Mouse (Mus musculus) layer of hippocampus, adult 9-11 months (tissue): ENCODE data around the gene Pgm1.

ENCODE experiments used
- DNase-seq: peaks from one replicate; pipeline ENCODE4 v3.0.0; 2022

Pgm1 gene

DNA sequence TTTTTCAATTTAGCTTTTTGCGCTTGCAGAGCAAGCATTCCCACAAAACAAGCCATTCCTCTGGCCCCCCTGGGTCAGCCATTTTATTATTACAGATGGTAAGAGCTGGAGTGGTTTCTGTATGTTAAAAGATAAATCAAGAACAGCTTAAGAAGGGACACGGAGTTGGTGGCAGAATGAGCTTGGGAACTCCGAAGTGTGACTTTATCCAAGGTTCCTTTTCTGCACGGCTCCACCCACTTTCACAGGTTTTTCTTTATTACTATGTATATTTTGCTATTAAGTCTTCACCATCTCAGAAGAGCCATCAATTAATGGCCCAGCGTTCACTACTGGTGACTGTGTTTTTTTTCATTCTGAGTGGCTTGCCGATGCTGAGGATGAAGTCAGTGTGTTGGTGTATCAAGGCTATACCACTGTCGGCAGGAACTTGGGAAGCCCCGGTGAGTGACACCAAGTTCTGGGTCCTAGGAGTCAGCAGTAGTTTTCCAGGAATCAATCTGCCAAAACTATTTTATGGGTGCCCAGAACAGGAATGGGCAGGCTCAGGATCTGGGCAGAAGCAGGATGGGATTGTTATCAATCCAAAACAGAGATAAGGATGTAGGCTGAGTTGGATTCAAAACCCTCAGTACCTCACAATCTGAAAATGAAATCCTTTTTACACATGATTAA is 83.3 kb downstream of the Pgm1 start:
- no peak for DNase-seq

- DNase-seq, result no peak
These were observed 98.6 kb downstream of the Pgm1 start for GRCm38 (mm10) chr4:100027773-100028172.

DNA sequence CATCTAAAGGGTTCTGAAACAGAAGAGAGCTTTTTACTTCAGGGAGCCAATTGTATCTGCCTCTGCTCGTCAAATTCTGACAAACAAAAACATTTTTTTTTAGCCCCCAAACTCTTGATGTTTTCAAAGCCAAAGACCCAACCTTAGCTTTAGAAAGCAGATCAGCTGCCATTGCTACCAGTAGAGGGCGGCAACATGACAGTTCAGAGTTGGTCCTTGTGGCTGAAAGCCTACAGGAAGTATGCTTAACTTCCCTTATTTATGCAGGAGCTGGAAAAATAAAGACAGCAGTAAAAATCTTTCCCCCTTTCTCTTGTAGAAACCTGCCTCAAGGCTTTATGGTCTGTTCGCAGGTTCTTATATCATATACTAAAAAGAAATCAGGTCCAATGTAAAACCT is 99.4 kb downstream of the Pgm1 start:
- DNase-seq, result peak; percentile 59

DNA sequence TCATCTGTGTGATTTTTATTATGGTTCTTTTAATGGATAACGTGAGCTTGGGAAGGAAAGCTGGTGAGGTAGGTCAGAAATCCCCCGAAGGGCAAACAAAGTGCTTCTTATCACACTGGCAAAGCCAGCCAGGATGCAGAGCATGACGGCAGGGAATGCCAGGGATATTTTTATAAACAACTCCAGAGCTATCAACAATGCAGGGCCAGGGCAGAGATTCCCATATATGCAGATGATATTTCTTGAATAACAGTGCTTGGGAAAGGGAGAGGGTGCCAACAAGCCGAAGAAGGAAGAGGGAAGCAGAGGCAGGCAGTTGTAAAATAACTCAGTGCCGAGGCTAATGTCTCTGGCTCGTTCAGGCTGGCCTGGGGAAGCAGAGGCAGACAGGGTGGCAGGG is 102.1 kb downstream of the Pgm1 start:
- DNase-seq, result no peak

- no peak for DNase-seq
These were observed 103.4 kb downstream of the Pgm1 start for GRCm38 (mm10) chr4:100032608-100033007.

DNA sequence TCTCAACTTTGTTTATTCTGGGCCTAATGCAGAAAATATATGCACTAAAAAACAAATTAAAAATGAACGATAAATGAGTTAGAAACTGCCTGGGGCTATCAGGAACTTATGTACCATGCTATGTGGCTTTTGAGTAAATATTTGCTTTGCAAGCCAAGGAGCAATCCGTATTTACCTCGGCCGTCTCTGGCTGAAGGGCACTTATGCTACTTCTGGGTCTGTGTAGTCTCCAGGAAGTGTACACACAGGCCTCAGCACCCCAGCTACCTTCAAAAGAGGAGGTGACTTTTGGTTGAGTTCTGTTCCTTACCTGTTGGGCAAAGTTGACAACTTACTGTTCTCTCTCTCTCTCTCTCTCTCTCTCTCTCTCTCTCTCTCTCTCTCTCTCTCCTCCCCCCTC is 104.7 kb downstream of the Pgm1 start:
- DNase-seq, result no peak

- DNase-seq, result no peak
These were observed 105.8 kb downstream of the Pgm1 start for GRCm38 (mm10) chr4:100034971-100035370.

- no peak for DNase-seq
These were observed 106.8 kb downstream of the Pgm1 start for GRCm38 (mm10) chr4:100035919-100036554.
